Comparison of ENCODE assay signal across 8 mouse cellular contexts in the genomic region with DNA sequence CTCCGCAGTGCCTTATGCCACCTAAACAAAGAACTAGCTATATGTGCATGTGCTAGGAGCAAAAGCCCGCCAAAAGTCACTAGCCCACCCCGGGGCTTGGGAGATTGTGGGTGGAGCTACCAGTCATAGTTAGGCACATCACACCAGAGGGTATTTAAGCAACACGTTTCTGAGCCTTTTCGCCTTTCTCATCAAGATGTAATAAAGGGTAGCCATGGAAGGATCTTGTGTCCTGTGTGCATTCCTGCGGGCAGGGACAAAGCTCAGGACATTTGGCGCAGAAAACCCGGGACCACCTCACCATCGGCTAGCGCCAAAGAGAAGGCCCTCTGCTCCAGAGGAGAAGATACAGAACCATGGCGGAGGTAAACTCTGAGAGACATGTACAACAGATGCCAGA. TPM values are rescaled to one million over a fixed set of nuclear protein-coding genes. Genes with fewer than 3 reads are reported as not detected.
DNase-seq lines count a peak whose midpoint lies in the region; ATAC-seq lines count a peak whose summit lies in the region.

No protein-coding gene starts in this region.

- no peaks in the 10 kb centered on the region for H3K27me3 ChIP-seq in heart, embryonic 12.5 days (replicated peaks)
- H3K27me3 ChIP-seq in forebrain, embryonic 16.5 days (replicated peaks; ENCODE audit: control insufficient read depth, insufficient read depth, low read length), result no peaks in the 10 kb centered on the region
- H3K27me3 ChIP-seq in liver, embryonic 16.5 days (ENCODE audit: control insufficient read depth, insufficient read depth, low read depth, low read length), result no peaks in the 10 kb centered on the region

- peak overlapping the region; percentile 81 for H3K4me2 ChIP-seq in heart, embryonic 12.5 days
- H3K4me2 ChIP-seq in forebrain, embryonic 16.5 days (ENCODE audit: low read length), result peak overlapping the region; percentile 71
- peak overlapping the region; percentile 90 for H3K4me2 ChIP-seq in liver, embryonic 16.5 days (ENCODE audit: low read depth, low read length)

- H3K27ac ChIP-seq in heart, embryonic 12.5 days (ENCODE audit: poor library complexity, severe bottlenecking), result no peak overlapping the region
- no peak overlapping the region for H3K27ac ChIP-seq in forebrain, embryonic 16.5 days (ENCODE audit: low read length)
- no peak overlapping the region for H3K27ac ChIP-seq in liver, embryonic 16.5 days (ENCODE audit: low read length)

- H3K9ac ChIP-seq in heart, embryonic 12.5 days, result peak overlapping the region; percentile 80
- peak overlapping the region; percentile 68; the same call in 1 of the 2 replicates for H3K9ac ChIP-seq in forebrain, embryonic 16.5 days (replicated peaks; ENCODE audit: low read depth, low read length)
- H3K9ac ChIP-seq in liver, embryonic 16.5 days (ENCODE audit: low read depth, low read length), result no peak overlapping the region; the same call in 1 of the 2 replicates

- no peak for DNase-seq in heart, adult 18-20 months
- DNase-seq in R1 (ENCODE audit: low read depth, low spot score), result peak; percentile 71
- DNase-seq in frontal cortex, postnatal 25 days (ENCODE audit: low spot score in 2 of 2), result no peak
- no peak for DNase-seq in left cerebral cortex, adult 18-20 months (ENCODE audit: low spot score in 2 of 2)

- H3K36me3 ChIP-seq in heart, embryonic 12.5 days, result no peaks in the 10 kb centered on the region
- no peaks in the 10 kb centered on the region for H3K36me3 ChIP-seq in forebrain, embryonic 16.5 days (ENCODE audit: control insufficient read depth, insufficient read depth)
- H3K36me3 ChIP-seq in liver, embryonic 16.5 days (ENCODE audit: control insufficient read depth, insufficient read depth), result no peaks in the 10 kb centered on the region

- no peaks in the 10 kb centered on the region for H3K9me3 ChIP-seq in heart, embryonic 12.5 days (replicated peaks)
- no peaks in the 10 kb centered on the region for H3K9me3 ChIP-seq in forebrain, embryonic 16.5 days (ENCODE audit: control insufficient read depth, low read length)
- H3K9me3 ChIP-seq in liver, embryonic 16.5 days (replicated peaks; ENCODE audit: control insufficient read depth, low read length), result no peaks in the 10 kb centered on the region

- no peaks in the 10 kb centered on the region for H3K4me1 ChIP-seq in heart, embryonic 12.5 days (replicated peaks)
- peaks cover 5% of the 10 kb centered on the region for H3K4me1 ChIP-seq in forebrain, embryonic 16.5 days (replicated peaks; ENCODE audit: control insufficient read depth, insufficient read depth, low read length)
- H3K4me1 ChIP-seq in liver, embryonic 16.5 days (ENCODE audit: control insufficient read depth, low read depth, low read length), result no peaks in the 10 kb centered on the region

- WGBS in heart, embryonic 12.5 days, result 18% methylated on average over 11 of the region's 11 CpGs
- WGBS in forebrain, embryonic 16.5 days, result 20% methylated on average over 11 of the region's 11 CpGs
- WGBS in liver, embryonic 16.5 days (ENCODE audit: insufficient replicate concordance), result 9% methylated on average over 11 of the region's 11 CpGs

- no peak for ATAC-seq in heart, embryonic 12.5 days (ENCODE audit: insufficient number of reproducible peaks, low FRiP score)
- no peak for ATAC-seq in forebrain, embryonic 16.5 days
- no peak for ATAC-seq in liver, embryonic 16.5 days (ENCODE audit: low read depth)
- no peak for ATAC-seq in megakaryocyte-erythroid progenitor cell, adult 5-6 weeks (replicated peaks; ENCODE audit: low FRiP score, low TSS enrichment, poor library complexity, severe bottlenecking)

- H3K4me3 ChIP-seq in heart, embryonic 12.5 days, result peak overlapping the region; percentile 86
- H3K4me3 ChIP-seq in forebrain, embryonic 16.5 days (replicated peaks; ENCODE audit: low read length), result peak overlapping the region; percentile 90
- peak overlapping the region; percentile 70 for H3K4me3 ChIP-seq in liver, embryonic 16.5 days (ENCODE audit: low read depth, low read length)

RNA-seq across cellular contexts. Expression of gene Olfr725, which starts 21.0 kb away (rescaled TPM):
- polyA plus RNA-seq in heart, embryonic 12.5 days (2016; fragmentation: Nextera tagmentation; extraction: Ambion mirVana), result not detected in 2 replicates
- not detected for total RNA-seq in heart, adult 18-20 months (2021)
- not detected in 2 replicates for polyA plus RNA-seq in forebrain, embryonic 16.5 days (2015; fragmentation: Nextera tagmentation; extraction: Ambion mirVana)
- polyA plus RNA-seq in liver, embryonic 16.5 days (2015; fragmentation: Nextera tagmentation; extraction: Ambion mirVana), result not detected in 2 replicates
- not detected for total RNA-seq in left cerebral cortex, adult 18-20 months (2021)
- not detected in 2 replicates for total RNA-seq in megakaryocyte-erythroid progenitor cell, adult 5-6 weeks (2014; fragmentation: Nextera tagmentation)
- not detected in 2 replicates for total RNA-seq in megakaryocyte-erythroid progenitor cell, adult 5-6 weeks (2017)

RNA-seq across cellular contexts. Expression of gene Olfr726, which starts 29.6 kb away (rescaled TPM):
- not detected in 2 replicates for polyA plus RNA-seq in heart, embryonic 12.5 days (2016; fragmentation: Nextera tagmentation; extraction: Ambion mirVana)
- total RNA-seq in heart, adult 18-20 months (2021), result not detected
- polyA plus RNA-seq in forebrain, embryonic 16.5 days (2015; fragmentation: Nextera tagmentation; extraction: Ambion mirVana), result not detected in 2 replicates
- polyA plus RNA-seq in liver, embryonic 16.5 days (2015; fragmentation: Nextera tagmentation; extraction: Ambion mirVana), result not detected in 2 replicates
- total RNA-seq in left cerebral cortex, adult 18-20 months (2021), result not detected
- total RNA-seq in megakaryocyte-erythroid progenitor cell, adult 5-6 weeks (2014; fragmentation: Nextera tagmentation), result not detected in 2 replicates
- total RNA-seq in megakaryocyte-erythroid progenitor cell, adult 5-6 weeks (2017), result not detected in 2 replicates
